Mouse (Mus musculus): ENCODE results near the gene Vamp5. TPM values are rescaled to one million over a fixed set of nuclear protein-coding genes. Genes with fewer than 3 reads are reported as not detected.

Vamp5 gene
- polyA plus RNA-seq, 1 experiment: 24.0 TPM

- no peak overlapping the region for H3K4me3 ChIP-seq (ENCODE audit: control insufficient read depth, insufficient read depth, low read length)
- peak; percentile 58 for DNase-seq
- H3K27me3 ChIP-seq (ENCODE audit: control insufficient read depth, insufficient read depth, low read length): no peaks in the 10 kb centered on the region
- peaks cover 12% of the 10 kb centered on the region for H3K4me1 ChIP-seq (replicated peaks; ENCODE audit: control insufficient read depth, insufficient read depth, low read length)
- H3K36me3 ChIP-seq (ENCODE audit: control insufficient read depth, insufficient read depth, low read length): no peaks in the 10 kb centered on the region
- TF ChIP-seq POLR2A (IDR thresholded peaks at IDR 0.05; ENCODE audit: control insufficient read depth, extremely low read depth, insufficient read depth, low read length, poor library complexity) (no peak), CTCF (IDR thresholded peaks at IDR 0.05; ENCODE audit: borderline replicate concordance, control insufficient read depth, extremely low read depth, insufficient read depth, low read length, poor library complexity) (no peak)
- H3K27ac ChIP-seq (ENCODE audit: control insufficient read depth, insufficient read depth, low read length): no peak overlapping the region
- 31% methylated on average over 3 of the region's 3 CpGs for WGBS
Measured at GRCm38 (mm10) chr6:72409567-72409966, 29.3 kb upstream of the Vamp5 start.

- H3K36me3 ChIP-seq (ENCODE audit: control insufficient read depth, insufficient read depth, low read length): no peaks in the 10 kb centered on the region
- H3K27ac ChIP-seq (ENCODE audit: control insufficient read depth, insufficient read depth, low read length): no peak overlapping the region
- peak; percentile 85 for DNase-seq
- under 1% methylated on average over 5 of the region's 5 CpGs for WGBS
- 0 out of 2 replicates have a peak, but pooled peaks cover 5% of the 10 kb centered on the region for H3K4me1 ChIP-seq (replicated peaks; ENCODE audit: control insufficient read depth, insufficient read depth, low read length)
- TF ChIP-seq CTCF (IDR thresholded peaks at IDR 0.05; ENCODE audit: borderline replicate concordance, control insufficient read depth, extremely low read depth, insufficient read depth, low read length, poor library complexity): peak; percentile 89
- TF ChIP-seq POLR2A (IDR thresholded peaks at IDR 0.05; ENCODE audit: control insufficient read depth, extremely low read depth, insufficient read depth, low read length, poor library complexity): no peak
- no peaks in the 10 kb centered on the region for H3K27me3 ChIP-seq (ENCODE audit: control insufficient read depth, insufficient read depth, low read length)
- no peak overlapping the region for H3K4me3 ChIP-seq (ENCODE audit: control insufficient read depth, insufficient read depth, low read length)
Measured at GRCm38 (mm10) chr6:72407119-72407518, 26.9 kb upstream of the Vamp5 start.

- no peaks in the 10 kb centered on the region for H3K27me3 ChIP-seq (ENCODE audit: control insufficient read depth, insufficient read depth, low read length)
- no peak overlapping the region for H3K4me3 ChIP-seq (ENCODE audit: control insufficient read depth, insufficient read depth, low read length)
- no peaks in the 10 kb centered on the region for H3K36me3 ChIP-seq (ENCODE audit: control insufficient read depth, insufficient read depth, low read length)
- WGBS: 90% methylated on average over 7 of the region's 7 CpGs
- no peak for DNase-seq
- no peaks in the 10 kb centered on the region for H3K4me1 ChIP-seq (replicated peaks; ENCODE audit: control insufficient read depth, insufficient read depth, low read length)
- H3K27ac ChIP-seq (ENCODE audit: control insufficient read depth, insufficient read depth, low read length): no peak overlapping the region
- TF ChIP-seq CTCF (IDR thresholded peaks at IDR 0.05; ENCODE audit: borderline replicate concordance, control insufficient read depth, extremely low read depth, insufficient read depth, low read length, poor library complexity) (no peak), POLR2A (IDR thresholded peaks at IDR 0.05; ENCODE audit: control insufficient read depth, extremely low read depth, insufficient read depth, low read length, poor library complexity) (no peak)
Measured at GRCm38 (mm10) chr6:72405356-72405755, 25.1 kb upstream of the Vamp5 start.

- Histone ChIP-seq H3K4me3 (ENCODE audit: control insufficient read depth, insufficient read depth, low read length) (no peak overlapping the region), H3K27me3 (ENCODE audit: control insufficient read depth, insufficient read depth, low read length) (no peaks in the 10 kb centered on the region), H3K36me3 (ENCODE audit: control insufficient read depth, insufficient read depth, low read length) (no peaks in the 10 kb centered on the region), H3K27ac (ENCODE audit: control insufficient read depth, insufficient read depth, low read length) (no peak overlapping the region), H3K4me1 (replicated peaks; ENCODE audit: control insufficient read depth, insufficient read depth, low read length) (no peaks in the 10 kb centered on the region)
- DNase-seq: peak; percentile 79
- no peak for TF ChIP-seq POLR2A (IDR thresholded peaks at IDR 0.05; ENCODE audit: control insufficient read depth, extremely low read depth, insufficient read depth, low read length, poor library complexity)
- no peak for TF ChIP-seq CTCF (IDR thresholded peaks at IDR 0.05; ENCODE audit: borderline replicate concordance, control insufficient read depth, extremely low read depth, insufficient read depth, low read length, poor library complexity)
- 21% methylated on average over 7 of the region's 7 CpGs for WGBS
Measured at GRCm38 (mm10) chr6:72401875-72402274, 21.6 kb upstream of the Vamp5 start.

- no peaks in the 10 kb centered on the region for H3K36me3 ChIP-seq (ENCODE audit: control insufficient read depth, insufficient read depth, low read length)
- no peak overlapping the region for H3K4me3 ChIP-seq (ENCODE audit: control insufficient read depth, insufficient read depth, low read length)
- DNase-seq: no peak
- WGBS: 97% methylated on average over 2 of the region's 2 CpGs
- no peak overlapping the region for H3K27ac ChIP-seq (ENCODE audit: control insufficient read depth, insufficient read depth, low read length)
- no peaks in the 10 kb centered on the region for H3K27me3 ChIP-seq (ENCODE audit: control insufficient read depth, insufficient read depth, low read length)
- no peaks in the 10 kb centered on the region for H3K4me1 ChIP-seq (replicated peaks; ENCODE audit: control insufficient read depth, insufficient read depth, low read length)
- no peak for TF ChIP-seq CTCF (IDR thresholded peaks at IDR 0.05; ENCODE audit: borderline replicate concordance, control insufficient read depth, extremely low read depth, insufficient read depth, low read length, poor library complexity)
- TF ChIP-seq POLR2A (IDR thresholded peaks at IDR 0.05; ENCODE audit: control insufficient read depth, extremely low read depth, insufficient read depth, low read length, poor library complexity): no peak
Measured at GRCm38 (mm10) chr6:72399967-72400366, 19.7 kb upstream of the Vamp5 start.

GRCm38 (mm10) chr6:72396837-72397251, 16.6 kb upstream of the Vamp5 start:
- DNase-seq: no peak
- Histone ChIP-seq H3K27me3 (ENCODE audit: control insufficient read depth, insufficient read depth, low read length) (no peaks in the 10 kb centered on the region), H3K4me1 (replicated peaks; ENCODE audit: control insufficient read depth, insufficient read depth, low read length) (no peaks in the 10 kb centered on the region), H3K36me3 (ENCODE audit: control insufficient read depth, insufficient read depth, low read length) (no peaks in the 10 kb centered on the region), H3K4me3 (ENCODE audit: control insufficient read depth, insufficient read depth, low read length) (no peak overlapping the region), H3K27ac (ENCODE audit: control insufficient read depth, insufficient read depth, low read length) (no peak overlapping the region)
- TF ChIP-seq CTCF (IDR thresholded peaks at IDR 0.05; ENCODE audit: borderline replicate concordance, control insufficient read depth, extremely low read depth, insufficient read depth, low read length, poor library complexity) (no peak), POLR2A (IDR thresholded peaks at IDR 0.05; ENCODE audit: control insufficient read depth, extremely low read depth, insufficient read depth, low read length, poor library complexity) (no peak)
- WGBS: 91% methylated on average over 10 of the region's 10 CpGs

DNA sequence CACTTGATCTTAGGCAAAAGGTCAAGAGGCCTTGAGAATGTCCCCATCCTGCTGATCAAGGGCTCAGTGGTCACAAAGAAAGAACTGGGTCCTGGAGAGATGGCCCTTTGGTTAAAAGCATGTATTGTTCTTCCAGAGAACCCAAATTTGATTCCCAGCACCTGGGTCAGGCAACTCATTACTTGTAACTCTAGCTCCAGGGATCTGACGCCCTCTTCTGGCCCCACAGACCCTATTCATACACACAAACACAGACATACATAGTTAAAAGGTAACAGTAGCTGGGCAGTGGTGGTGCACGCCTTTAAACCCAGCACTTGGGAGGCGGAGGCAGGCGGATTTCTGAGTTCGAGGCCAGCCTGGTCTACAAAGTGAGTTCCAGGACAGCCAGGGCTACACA, 12.1 kb upstream of the Vamp5 start:
- DNase-seq: no peak
- H3K4me3 ChIP-seq (ENCODE audit: control insufficient read depth, insufficient read depth, low read length): no peak overlapping the region
- peaks cover 15% of the 10 kb centered on the region for H3K4me1 ChIP-seq (replicated peaks; ENCODE audit: control insufficient read depth, insufficient read depth, low read length)
- H3K27ac ChIP-seq (ENCODE audit: control insufficient read depth, insufficient read depth, low read length): no peak overlapping the region
- TF ChIP-seq CTCF (IDR thresholded peaks at IDR 0.05; ENCODE audit: borderline replicate concordance, control insufficient read depth, extremely low read depth, insufficient read depth, low read length, poor library complexity) (no peak), POLR2A (IDR thresholded peaks at IDR 0.05; ENCODE audit: control insufficient read depth, extremely low read depth, insufficient read depth, low read length, poor library complexity) (no peak)
- 95% methylated on average over 5 of the region's 5 CpGs for WGBS
- H3K36me3 ChIP-seq (ENCODE audit: control insufficient read depth, insufficient read depth, low read length): no peaks in the 10 kb centered on the region
- no peaks in the 10 kb centered on the region for H3K27me3 ChIP-seq (ENCODE audit: control insufficient read depth, insufficient read depth, low read length)
